Mouse (Mus musculus): Measurements from ENCODE around the gene Cdc25a.

Cdc25a gene

GRCm38 (mm10) chr9:109874797-109875691, at the start of gene Cdc25a:
Gene Cdc25a, plus strand, starts transcription at chr9:109875579.
- peak; percentile 96 for DNase-seq (ENCODE audit: low spot score)

DNA sequence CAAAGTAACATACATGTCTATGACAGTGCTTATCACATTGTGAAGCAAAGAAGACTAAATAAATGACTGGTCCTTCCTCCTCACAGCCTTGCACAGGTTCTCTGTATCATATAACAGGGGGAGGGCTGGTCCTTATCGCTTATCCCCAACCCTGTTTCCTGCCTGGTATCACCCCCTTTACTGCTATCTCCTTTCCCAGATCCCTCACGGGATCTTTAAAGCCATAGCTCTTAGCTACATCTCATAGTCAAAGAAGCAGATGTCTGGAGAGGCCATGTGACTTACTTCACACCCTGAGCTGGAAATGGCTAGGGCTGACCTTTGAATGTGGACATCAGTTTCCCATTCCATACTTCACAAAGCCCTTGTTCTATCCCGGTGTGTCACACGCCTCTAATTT, 49.6 kb upstream of the Cdc25a start:
- DNase-seq (ENCODE audit: low spot score) = no peak

GRCm38 (mm10) chr9:109826181-109826580, 49.2 kb upstream of the Cdc25a start:
- DNase-seq (ENCODE audit: low spot score) = no peak

GRCm38 (mm10) chr9:109832391-109833087, 42.8 kb upstream of the Cdc25a start, which contains the start of gene Nme6:
Gene Nme6, plus strand, starts transcription at chr9:109832749.
- DNase-seq (ENCODE audit: low spot score) = peak; percentile 88

DNA sequence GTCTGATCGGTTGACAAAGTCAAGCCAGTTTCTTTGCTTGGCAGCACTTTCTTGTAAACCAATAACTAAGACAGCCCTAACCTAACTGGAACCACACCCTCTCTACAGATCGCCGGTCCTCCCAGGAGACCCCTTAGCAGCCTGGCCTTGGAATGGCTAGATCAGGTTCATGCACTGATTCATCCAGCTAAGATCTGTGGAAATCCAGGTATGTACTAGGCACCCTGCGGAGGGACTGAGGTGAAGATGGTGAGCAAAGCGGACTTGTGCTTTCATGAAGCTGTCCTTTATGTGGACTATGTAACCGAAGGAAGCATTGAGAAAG, 42.3 kb upstream of the Cdc25a start:
- no peak for DNase-seq (ENCODE audit: low spot score)

DNA sequence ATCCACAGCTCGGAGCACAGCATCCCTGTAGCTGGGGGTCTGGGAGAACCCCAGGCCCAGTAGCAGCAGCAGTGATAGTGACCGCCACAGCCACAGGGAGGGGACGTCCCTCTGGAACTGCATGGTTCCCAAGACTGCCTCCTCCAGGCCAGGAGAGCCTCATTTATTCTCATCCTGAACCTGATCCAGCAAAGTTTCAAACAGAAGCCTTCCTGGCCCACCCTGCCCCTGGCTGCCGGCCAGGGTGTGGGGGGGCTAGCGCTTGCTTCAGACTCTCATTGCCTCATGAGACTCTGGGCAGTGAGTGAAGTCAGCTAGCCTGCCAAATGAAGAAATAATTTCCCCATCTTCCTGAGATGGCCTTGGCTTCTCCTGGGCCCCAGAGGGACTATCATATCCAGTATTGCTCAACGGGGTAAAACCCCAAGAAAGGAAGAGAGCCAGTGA, 26.0 kb upstream of the Cdc25a start, which contains the start of gene Camp:
TSS of gene Camp (minus strand) at position 306 of the 447 bp plus-strand sequence.
- DNase-seq (ENCODE audit: low spot score) = no peak

GRCm38 (mm10) chr9:109850099-109850498, 25.3 kb upstream of the Cdc25a start:
- no peak for DNase-seq (ENCODE audit: low spot score)

DNA sequence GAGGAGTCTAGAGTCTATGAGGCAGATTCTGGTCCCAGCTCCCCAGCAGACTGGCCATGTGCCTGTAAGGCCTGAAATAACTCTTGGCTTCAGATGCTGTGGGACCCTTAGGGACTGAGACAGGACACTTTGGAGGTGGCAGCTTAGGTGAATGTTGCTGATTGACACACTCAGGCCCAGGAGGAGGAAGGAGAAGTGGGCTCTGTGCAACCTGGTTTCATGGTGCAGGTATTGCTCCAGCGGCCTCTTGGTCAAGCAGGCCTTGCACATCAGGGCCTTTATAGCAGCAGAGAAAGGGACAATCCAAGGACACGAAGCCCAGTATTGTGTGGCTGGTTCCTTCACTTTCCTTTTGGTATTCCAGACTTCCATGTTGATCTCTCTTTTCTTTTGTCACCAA, 21.0 kb upstream of the Cdc25a start:
- DNase-seq (ENCODE audit: low spot score) = no peak

DNA sequence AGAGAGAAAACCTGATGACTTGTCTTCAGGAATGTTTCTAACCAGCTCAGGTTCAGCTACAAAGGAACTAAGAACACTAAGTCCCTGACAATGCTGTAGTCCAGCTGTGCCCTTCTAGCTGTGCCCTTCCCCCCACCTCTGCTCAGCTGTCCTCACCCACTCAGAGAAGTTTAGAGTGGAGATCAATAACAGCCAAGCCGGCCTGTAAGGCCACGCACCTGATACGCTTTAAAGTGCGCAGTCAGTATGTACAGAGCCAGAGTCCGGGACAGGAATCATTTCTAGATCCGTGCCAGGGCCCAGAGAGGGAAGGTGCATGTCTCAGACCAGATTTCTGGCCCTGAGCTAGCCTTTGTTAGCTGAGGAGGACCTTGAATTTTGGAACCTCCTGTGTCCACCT, 19.4 kb upstream of the Cdc25a start:
- DNase-seq (ENCODE audit: low spot score) = no peak

DNA sequence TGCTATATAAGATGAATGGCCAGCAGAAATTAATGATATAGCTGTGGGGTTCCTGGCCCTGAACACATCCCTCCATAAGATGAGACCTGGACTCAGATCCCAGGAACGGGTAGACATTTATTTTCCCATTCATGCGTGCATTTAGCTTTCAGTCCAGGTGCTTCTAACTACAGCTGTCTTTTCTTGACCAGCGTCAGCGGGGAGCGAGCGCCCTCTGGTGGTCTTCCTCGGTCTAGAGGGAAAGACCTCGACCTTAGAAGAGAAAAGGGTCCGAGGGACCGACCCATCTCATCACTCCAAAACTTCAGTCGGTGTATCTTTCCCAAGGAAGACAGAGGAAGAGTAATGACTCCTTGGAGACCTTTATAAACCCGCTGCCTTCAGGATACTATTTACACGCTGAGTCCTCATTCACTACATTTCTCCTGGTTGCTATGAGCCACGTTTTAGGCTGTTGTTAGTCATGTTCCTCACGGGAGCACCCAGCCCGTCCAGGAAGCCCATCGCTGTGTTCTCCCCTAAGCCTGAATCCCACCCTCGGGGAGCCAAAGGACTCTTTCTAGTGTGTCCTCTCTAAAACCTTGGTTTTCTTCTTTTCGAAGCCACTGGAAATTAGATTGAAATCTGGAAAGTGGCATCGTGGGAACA, 12.9 kb upstream of the Cdc25a start:
- DNase-seq (ENCODE audit: low spot score) = peak; percentile 72

- DNase-seq (ENCODE audit: low spot score) = no peak
Measured at GRCm38 (mm10) chr9:109863085-109863484, 12.3 kb upstream of the Cdc25a start.

- no peak for DNase-seq (ENCODE audit: low spot score)
Measured at GRCm38 (mm10) chr9:109866218-109866617, 9.2 kb upstream of the Cdc25a start.

- no peak for DNase-seq (ENCODE audit: low spot score)
Measured at GRCm38 (mm10) chr9:109870983-109871572, 4.3 kb upstream of the Cdc25a start.

GRCm38 (mm10) chr9:109875695-109876601, 569 bp downstream of the Cdc25a start:
- DNase-seq (ENCODE audit: low spot score) = no peak

DNA sequence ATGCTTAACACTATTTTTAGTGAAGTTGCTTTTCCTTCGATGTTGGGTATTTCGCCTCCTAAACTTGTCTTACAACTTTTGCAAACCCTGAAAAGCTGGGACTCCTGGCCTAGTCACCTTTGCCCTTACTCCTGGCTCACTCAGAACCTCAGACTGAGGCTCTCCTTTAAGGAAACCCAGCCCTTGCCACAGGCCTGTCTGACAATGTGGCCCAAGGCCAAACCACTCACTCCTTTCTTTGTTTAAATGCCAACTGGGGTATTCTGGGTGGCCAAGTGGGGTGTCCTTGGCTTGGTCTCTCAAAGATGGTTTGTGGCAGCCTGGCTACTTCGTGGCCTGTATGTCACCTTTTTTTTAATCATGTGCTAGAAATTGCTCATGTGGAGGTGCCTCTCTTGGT, 1.4 kb downstream of the Cdc25a start:
- DNase-seq (ENCODE audit: low spot score) = no peak

DNA sequence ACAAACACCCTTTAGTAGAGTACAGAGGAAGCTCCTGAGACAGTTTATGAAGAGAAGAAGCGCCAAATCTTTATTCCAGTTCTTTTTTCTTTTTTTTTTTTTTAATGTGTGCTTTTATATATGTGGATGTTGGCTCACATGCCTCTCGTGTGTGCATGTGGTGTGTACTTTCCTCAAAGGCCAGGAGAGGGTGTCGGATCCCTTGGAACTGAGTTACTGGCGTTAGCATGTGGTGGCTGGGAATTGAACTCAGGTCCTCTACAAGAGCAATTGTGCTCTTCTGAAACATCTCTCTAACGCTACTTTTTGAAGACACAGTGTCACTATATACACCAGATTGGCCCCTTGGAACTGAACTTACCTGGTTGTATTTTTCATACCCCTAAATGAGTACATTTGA, 2.3 kb downstream of the Cdc25a start:
- DNase-seq (ENCODE audit: low spot score) = no peak

- DNase-seq (ENCODE audit: low spot score) = no peak
Measured at GRCm38 (mm10) chr9:109879305-109879704, 3.9 kb downstream of the Cdc25a start.

- DNase-seq (ENCODE audit: low spot score) = no peak
Measured at GRCm38 (mm10) chr9:109886259-109886658, 10.9 kb downstream of the Cdc25a start.

GRCm38 (mm10) chr9:109887321-109887720, 11.9 kb downstream of the Cdc25a start:
- no peak for DNase-seq (ENCODE audit: low spot score)

DNA sequence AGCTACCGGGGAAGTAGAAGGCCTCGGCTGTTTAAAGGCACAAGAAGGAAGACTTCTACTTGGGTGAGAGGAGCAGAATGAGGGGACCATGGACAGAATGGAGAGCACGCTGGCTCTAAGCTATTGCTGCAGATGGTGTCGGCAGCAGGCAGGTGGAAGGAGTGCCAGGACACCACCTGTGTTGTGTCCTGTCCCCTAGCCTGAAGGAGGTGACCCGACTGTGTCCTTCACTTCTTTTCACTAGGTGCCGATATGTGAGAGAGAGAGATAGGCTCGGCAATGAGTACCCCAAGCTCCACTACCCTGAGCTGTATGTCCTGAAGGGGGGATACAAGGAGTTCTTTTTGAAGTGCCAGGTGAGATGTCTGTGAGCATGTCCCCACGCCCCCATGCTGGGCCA, 16.1 kb downstream of the Cdc25a start:
- no peak for DNase-seq (ENCODE audit: low spot score)

GRCm38 (mm10) chr9:109892651-109893250, 17.4 kb downstream of the Cdc25a start:
- peak; percentile 50 for DNase-seq (ENCODE audit: low spot score)
